Mouse (Mus musculus): ENCODE results near the gene Scamp4. TPM values are rescaled to one million over a fixed set of nuclear protein-coding genes. Genes with fewer than 3 reads are reported as not detected.
A peak's percentile ranks its signal among the peaks of the same experiment; 100 is the strongest.

Gene Scamp4
- polyA plus RNA-seq, 1 experiment from 2014 or later: 107 TPM

- Histone ChIP-seq H3K4me2 (peak overlapping the region; percentile 42; the same call in 1 of the 2 replicates), H3K9ac (no peak overlapping the region), H3K4me3 (replicated peaks) (no peak overlapping the region), H3K36me3 (peaks cover 45% of the 10 kb centered on the region), H3K27me3 (no peaks in the 10 kb centered on the region), H3K27ac (peak overlapping the region; percentile 52; the same call in 1 of the 2 replicates), H3K4me1 (peaks cover 52% of the 10 kb centered on the region), H3K9me3 (replicated peaks) (no peaks in the 10 kb centered on the region)
- WGBS: 63% methylated on average over 12 of the region's 12 CpGs
- 0 out of 2 replicates have a peak, but pooled peaks have one; percentile 27 for ATAC-seq (replicated peaks; ENCODE audit: low FRiP score)
Measured at GRCm38 (mm10) chr10:80584045-80584488, 18.6 kb upstream of the Scamp4 start.

- H3K9me3 ChIP-seq (replicated peaks): no peaks in the 10 kb centered on the region
- H3K9ac ChIP-seq: no peak overlapping the region
- peaks cover 52% of the 10 kb centered on the region for H3K4me1 ChIP-seq
- 0 out of 2 replicates have a peak overlapping the region, but pooled peaks have one; percentile 2 for H3K4me3 ChIP-seq (replicated peaks)
- 76% methylated on average over 12 of the region's 12 CpGs for WGBS
- 0 out of 2 replicates have a peak, but pooled peaks have one; percentile 7 for ATAC-seq (replicated peaks; ENCODE audit: low FRiP score)
- peak overlapping the region; percentile 42 for H3K4me2 ChIP-seq
- H3K27ac ChIP-seq: peak overlapping the region; percentile 52
- H3K36me3 ChIP-seq: peaks cover 45% of the 10 kb centered on the region
- no peaks in the 10 kb centered on the region for H3K27me3 ChIP-seq
Measured at GRCm38 (mm10) chr10:80584642-80585552, 17.8 kb upstream of the Scamp4 start.

GRCm38 (mm10) chr10:80585581-80585980, 17.1 kb upstream of the Scamp4 start:
- 90% methylated on average over 8 of the region's 8 CpGs for WGBS
- Histone ChIP-seq H3K4me2 (peak overlapping the region; percentile 42), H3K9me3 (replicated peaks) (no peaks in the 10 kb centered on the region), H3K4me1 (peaks cover 53% of the 10 kb centered on the region), H3K36me3 (peaks cover 45% of the 10 kb centered on the region), H3K4me3 (replicated peaks) (peak overlapping the region; percentile 17), H3K9ac (0 out of 2 replicates have a peak overlapping the region, but pooled peaks have one; percentile 15), H3K27me3 (no peaks in the 10 kb centered on the region), H3K27ac (0 out of 2 replicates have a peak overlapping the region, but pooled peaks have one; percentile 52)
- ATAC-seq (replicated peaks; ENCODE audit: low FRiP score): no peak

- peaks cover 42% of the 10 kb centered on the region for H3K36me3 ChIP-seq
- peaks cover 55% of the 10 kb centered on the region for H3K4me1 ChIP-seq
- no peaks in the 10 kb centered on the region for H3K27me3 ChIP-seq
- H3K9ac ChIP-seq: no peak overlapping the region
- no peak for ATAC-seq (replicated peaks; ENCODE audit: low FRiP score)
- no peaks in the 10 kb centered on the region for H3K9me3 ChIP-seq (replicated peaks)
- WGBS: 92% methylated on average over 51 of the region's 51 CpGs
- H3K4me2 ChIP-seq: peak overlapping the region; percentile 42
- peak overlapping the region; percentile 78 for H3K27ac ChIP-seq
- peak overlapping the region; percentile 17 for H3K4me3 ChIP-seq (replicated peaks)
Measured at GRCm38 (mm10) chr10:80586407-80587304, 16.0 kb upstream of the Scamp4 start.

- Histone ChIP-seq H3K9ac (no peak overlapping the region), H3K36me3 (peaks cover 38% of the 10 kb centered on the region), H3K27me3 (no peaks in the 10 kb centered on the region), H3K27ac (peak overlapping the region; percentile 78), H3K4me2 (peak overlapping the region; percentile 42), H3K9me3 (replicated peaks) (no peaks in the 10 kb centered on the region), H3K4me1 (peaks cover 55% of the 10 kb centered on the region), H3K4me3 (replicated peaks) (peak overlapping the region; percentile 17)
- no peak for ATAC-seq (replicated peaks; ENCODE audit: low FRiP score)
- WGBS: 36% methylated on average over 4 of the region's 4 CpGs
Measured at GRCm38 (mm10) chr10:80587305-80587657, 15.4 kb upstream of the Scamp4 start.

GRCm38 (mm10) chr10:80589127-80589878, 13.4 kb upstream of the Scamp4 start:
- H3K9ac ChIP-seq: peak overlapping the region; percentile 94
- peak overlapping the region; percentile 81 for H3K27ac ChIP-seq
- ATAC-seq (replicated peaks; ENCODE audit: low FRiP score): no peak
- H3K9me3 ChIP-seq (replicated peaks): no peaks in the 10 kb centered on the region
- 13% methylated on average over 12 of the region's 12 CpGs for WGBS
- H3K36me3 ChIP-seq: peaks cover 22% of the 10 kb centered on the region
- no peaks in the 10 kb centered on the region for H3K27me3 ChIP-seq
- H3K4me2 ChIP-seq: peak overlapping the region; percentile 90
- peak overlapping the region; percentile 97 for H3K4me3 ChIP-seq (replicated peaks)
- peaks cover 49% of the 10 kb centered on the region for H3K4me1 ChIP-seq

- peak; percentile 95 for ATAC-seq (replicated peaks; ENCODE audit: low FRiP score)
- Histone ChIP-seq H3K27ac (peak within 1 kb of the TSS; percentile 81), H3K9ac (peak within 1 kb of the TSS; percentile 94), H3K4me2 (peak within 1 kb of the TSS; percentile 90), H3K4me3 (replicated peaks) (peak within 1 kb of the TSS; percentile 97), H3K27me3 (no peaks in the 10 kb centered on the region), H3K4me1 (peaks cover 42% of the 10 kb centered on the region), H3K9me3 (replicated peaks) (no peaks in the 10 kb centered on the region), H3K36me3 (peaks cover 14% of the 10 kb centered on the region)
- WGBS: under 1% methylated on average over 71 of the region's 73 CpGs
Measured at GRCm38 (mm10) chr10:80589879-80590854, 12.5 kb upstream of the Scamp4 start, which contains the start of gene Abhd17a. TSS of gene Abhd17a (minus strand) at chr10:80590341.

GRCm38 (mm10) chr10:80596318-80596717, 6.4 kb upstream of the Scamp4 start:
- 39% methylated on average over 4 of the region's 4 CpGs for WGBS
- no peak overlapping the region for H3K4me3 ChIP-seq (replicated peaks)
- no peak for ATAC-seq (replicated peaks; ENCODE audit: low FRiP score)

GRCm38 (mm10) chr10:80603364-80603763, 692 bp downstream of the Scamp4 start:
- Histone ChIP-seq H3K36me3 (peaks cover 24% of the 10 kb centered on the region), H3K4me2 (peak overlapping the region; percentile 79), H3K27ac (peak overlapping the region; percentile 90), H3K9ac (peak overlapping the region; percentile 66), H3K4me3 (replicated peaks) (peak overlapping the region; percentile 70), H3K27me3 (peaks cover 2% of the 10 kb centered on the region; the same call in 1 of the 2 replicates), H3K9me3 (replicated peaks) (no peaks in the 10 kb centered on the region), H3K4me1 (peaks cover 24% of the 10 kb centered on the region)
- no peak for ATAC-seq (replicated peaks; ENCODE audit: low FRiP score)
- WGBS: 28% methylated on average over 7 of the region's 7 CpGs

More at GRCm38 (mm10) chr10:80596318-80596717, 6.4 kb upstream of the Scamp4 start:
- Histone ChIP-seq H3K4me2 (no peak overlapping the region), H3K9me3 (replicated peaks) (no peaks in the 10 kb centered on the region), H3K9ac (no peak overlapping the region), H3K36me3 (no peaks in the 10 kb centered on the region), H3K27ac (no peak overlapping the region), H3K27me3 (peaks cover 2% of the 10 kb centered on the region; the same call in 1 of the 2 replicates), H3K4me1 (no peaks in the 10 kb centered on the region)

GRCm38 (mm10) chr10:80604001-80604509, 1.4 kb downstream of the Scamp4 start:
- 0 out of 2 replicates have a peak overlapping the region, but pooled peaks have one; percentile 90 for H3K27ac ChIP-seq
- ATAC-seq (replicated peaks; ENCODE audit: low FRiP score): no peak; the same call in 1 of the 2 replicates

More at GRCm38 (mm10) chr10:80604001-80604509, 1.4 kb downstream of the Scamp4 start:
- WGBS: 88% methylated on average over 7 of the region's 7 CpGs
- peaks cover 30% of the 10 kb centered on the region for H3K36me3 ChIP-seq
- H3K27me3 ChIP-seq: no peaks in the 10 kb centered on the region
- peak overlapping the region; percentile 66 for H3K9ac ChIP-seq
- H3K4me3 ChIP-seq (replicated peaks): peak overlapping the region; percentile 70
- peaks cover 24% of the 10 kb centered on the region for H3K4me1 ChIP-seq
- peak overlapping the region; percentile 79 for H3K4me2 ChIP-seq
- no peaks in the 10 kb centered on the region for H3K9me3 ChIP-seq (replicated peaks)

Measured in kidney, embryonic 15.5 days (tissue).